Mouse (Mus musculus) brain, adult 2 months (tissue): ENCODE results near the gene Armc12.

Experiments
- DNase-seq: peaks from one replicate; pipeline ENCODE4 v3.0.0; 2011; ENCODE audit warnings: low read depth, low spot score

The Armc12 gene

DNA sequence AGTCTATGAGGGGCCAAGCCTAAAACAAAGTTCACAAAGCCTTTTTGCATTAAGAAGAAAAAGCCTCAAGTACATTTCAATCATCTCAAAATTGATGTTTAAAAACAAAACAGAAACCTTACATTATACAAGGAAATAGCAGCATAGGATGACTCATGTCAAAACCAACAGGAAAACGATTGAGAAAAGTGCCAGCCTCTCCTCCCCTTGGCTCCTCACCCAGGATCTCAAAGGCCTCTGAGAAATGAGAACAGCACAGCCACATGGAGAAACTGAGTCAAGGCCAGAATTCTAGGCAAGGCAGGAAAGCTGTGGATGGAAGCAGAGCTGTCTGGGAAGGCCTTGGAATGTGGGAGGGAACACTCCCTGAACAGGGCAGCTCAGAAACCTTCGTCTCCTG lies 58.0 kb downstream of the Armc12 start:
- no peak for DNase-seq
